Mouse (Mus musculus) hindbrain, embryonic 16.5 days (tissue): Measurements from ENCODE around the gene Grin2a. TPM values are rescaled to one million over a fixed set of nuclear protein-coding genes. Genes with fewer than 3 reads are reported as not detected.

Experiments
- ATAC-seq: fragments of 200-750 bp; cut with Nextera tagmentation; 2 replicates; pipeline ENCODE4 v1.8.0; 2017; ENCODE audit warnings: moderate TSS enrichment, moderate library complexity
- H3K27ac ChIP-seq: fragments of 300-500 bp; sonication (generic); 2 replicates; pipeline ENCODE4 v1.5.1; 2014; ENCODE audit warnings: low read depth, mild to moderate bottlenecking, control low read depth, low read length, moderate library complexity
- H3K27me3 ChIP-seq: fragments of 300-500 bp; sonication (generic); replicated peaks from 2 replicates; pipeline ENCODE4 v1.6.1; 2014; ENCODE audit warnings: low read length; ENCODE audit not compliant: control insufficient read depth, insufficient read depth
- H3K36me3 ChIP-seq: fragments of 300-500 bp; sonication (generic); 2 replicates; pipeline ENCODE4 v1.6.1; 2014; ENCODE audit warnings: mild to moderate bottlenecking, low read length, moderate library complexity, mixed read lengths; ENCODE audit not compliant: control insufficient read depth, insufficient read depth
- H3K4me1 ChIP-seq: fragments of 300-500 bp; sonication (generic); 2 replicates; pipeline ENCODE4 v1.6.1; 2014; ENCODE audit warnings: low read depth, low read length; ENCODE audit not compliant: control insufficient read depth, insufficient read depth
- H3K4me2 ChIP-seq: fragments of 300-500 bp; sonication (generic); 2 replicates; pipeline ENCODE4 v1.6.1; 2014; ENCODE audit warnings: mild to moderate bottlenecking, low read length, control low read depth, moderate library complexity
- H3K4me3 ChIP-seq: fragments of 300-500 bp; sonication (generic); 2 replicates; pipeline ENCODE4 v1.5.1; 2014; ENCODE audit warnings: mild to moderate bottlenecking, low read length, control low read depth, moderate library complexity
- H3K9ac ChIP-seq: fragments of 300-500 bp; sonication (generic); 2 replicates; pipeline ENCODE4 v1.6.1; 2014; ENCODE audit warnings: low read depth, mild to moderate bottlenecking, control low read depth, low read length, moderate library complexity
- H3K9me3 ChIP-seq: fragments of 300-500 bp; sonication (generic); 2 replicates; pipeline ENCODE4 v1.6.1; 2014; ENCODE audit warnings: mild to moderate bottlenecking, low read length, moderate library complexity; ENCODE audit not compliant: control insufficient read depth
- WGBS: fragments of 180-500 bp; shearing (Covaris S2); extraction: QIAGEN DNeasy Blood & Tissue Kit; methylation state at CpG from one replicate; pipeline ENCODE4 v1.1.7; 2014; 5-methylcytosine and 5-hydroxymethylcytosine counted together
- polyA plus RNA-seq: library from polyadenylated mRNA; unstranded; fragments of >200 nt; fragmentation: Nextera tagmentation; extraction: Ambion mirVana; gene quantifications from 2 replicates; pipeline ENCODE4 v1.2.1, GENCODE M21; 2015

Grin2a gene
- polyA plus RNA-seq, 1 experiment from 2014 or later: 9.7 TPM

GRCm38 (mm10) chr16:9947430-9947829 is 47.9 kb downstream of the Grin2a start:
- no peak overlapping the region for H3K27ac ChIP-seq
- H3K27me3 ChIP-seq: no peaks in the 10 kb centered on the region
- no peak for ATAC-seq
- 96% methylated on average over 3 of the region's 3 CpGs for WGBS
- H3K36me3 ChIP-seq: no peaks in the 10 kb centered on the region
- H3K4me1 ChIP-seq: no peaks in the 10 kb centered on the region
- no peak overlapping the region for H3K4me3 ChIP-seq
- H3K9me3 ChIP-seq: no peaks in the 10 kb centered on the region
- no peak overlapping the region for H3K9ac ChIP-seq
- H3K4me2 ChIP-seq: no peak overlapping the region

- H3K4me3 ChIP-seq: no peak overlapping the region
- no peaks in the 10 kb centered on the region for H3K9me3 ChIP-seq
- WGBS: 83% methylated on average over 5 of the region's 5 CpGs
- H3K36me3 ChIP-seq: no peaks in the 10 kb centered on the region
- no peak for ATAC-seq
- H3K27me3 ChIP-seq: no peaks in the 10 kb centered on the region
- no peak overlapping the region for H3K27ac ChIP-seq
- H3K4me2 ChIP-seq: no peak overlapping the region
- no peaks in the 10 kb centered on the region for H3K4me1 ChIP-seq
- H3K9ac ChIP-seq: no peak overlapping the region
Observed at GRCm38 (mm10) chr16:9944836-9945235, 50.5 kb downstream of the Grin2a start.

GRCm38 (mm10) chr16:9941306-9941930 is 53.9 kb downstream of the Grin2a start:
- no peak for ATAC-seq
- Histone ChIP-seq H3K4me2 (no peak overlapping the region), H3K27me3 (no peaks in the 10 kb centered on the region), H3K9ac (no peak overlapping the region), H3K36me3 (no peaks in the 10 kb centered on the region), H3K4me3 (no peak overlapping the region), H3K4me1 (no peaks in the 10 kb centered on the region), H3K9me3 (no peaks in the 10 kb centered on the region), H3K27ac (no peak overlapping the region)
- WGBS: 48% methylated on average over 8 of the region's 8 CpGs

- H3K27ac ChIP-seq: no peak overlapping the region
- H3K4me3 ChIP-seq: no peak overlapping the region
- no peaks in the 10 kb centered on the region for H3K9me3 ChIP-seq
- H3K9ac ChIP-seq: no peak overlapping the region
- no peaks in the 10 kb centered on the region for H3K27me3 ChIP-seq
- ATAC-seq: no peak
- H3K36me3 ChIP-seq: no peaks in the 10 kb centered on the region
- no peaks in the 10 kb centered on the region for H3K4me1 ChIP-seq
- WGBS: 85% methylated on average over 7 of the region's 7 CpGs
- no peak overlapping the region for H3K4me2 ChIP-seq
Observed at GRCm38 (mm10) chr16:9940716-9941115, 54.6 kb downstream of the Grin2a start.

- Histone ChIP-seq H3K27ac (no peak overlapping the region), H3K27me3 (no peaks in the 10 kb centered on the region), H3K4me1 (no peaks in the 10 kb centered on the region), H3K36me3 (no peaks in the 10 kb centered on the region), H3K4me3 (no peak overlapping the region), H3K9ac (no peak overlapping the region), H3K9me3 (no peaks in the 10 kb centered on the region), H3K4me2 (no peak overlapping the region)
- 89% methylated on average over 3 of the region's 3 CpGs for WGBS
- ATAC-seq: no peak
Observed at GRCm38 (mm10) chr16:9910672-9911071, 84.7 kb downstream of the Grin2a start.

- WGBS: 89% methylated on average over 4 of the region's 4 CpGs
- Histone ChIP-seq H3K36me3 (no peaks in the 10 kb centered on the region), H3K4me1 (no peaks in the 10 kb centered on the region), H3K27me3 (no peaks in the 10 kb centered on the region), H3K4me3 (no peak overlapping the region), H3K27ac (no peak overlapping the region), H3K9ac (no peak overlapping the region), H3K4me2 (no peak overlapping the region), H3K9me3 (no peaks in the 10 kb centered on the region)
- no peak for ATAC-seq
Observed at GRCm38 (mm10) chr16:9909225-9909624, 86.1 kb downstream of the Grin2a start.

- Histone ChIP-seq H3K36me3 (no peaks in the 10 kb centered on the region), H3K9me3 (no peaks in the 10 kb centered on the region), H3K27me3 (no peaks in the 10 kb centered on the region), H3K4me2 (no peak overlapping the region), H3K9ac (no peak overlapping the region), H3K4me3 (no peak overlapping the region), H3K27ac (no peak overlapping the region), H3K4me1 (no peaks in the 10 kb centered on the region)
- 91% methylated on average over 6 of the region's 6 CpGs for whole genome bisulfite sequencing
- no peak for ATAC-seq
Observed at GRCm38 (mm10) chr16:9904443-9904842, 90.9 kb downstream of the Grin2a start.

- H3K9ac ChIP-seq: no peak overlapping the region
- H3K4me2 ChIP-seq: no peak overlapping the region
- H3K9me3 ChIP-seq: no peaks in the 10 kb centered on the region
- H3K36me3 ChIP-seq: no peaks in the 10 kb centered on the region
- H3K27me3 ChIP-seq: no peaks in the 10 kb centered on the region
- H3K4me3 ChIP-seq: no peak overlapping the region
- WGBS: 77% methylated on average over 5 of the region's 5 CpGs
- H3K27ac ChIP-seq: no peak overlapping the region
- no peaks in the 10 kb centered on the region for H3K4me1 ChIP-seq
- no peak for ATAC-seq
Observed at GRCm38 (mm10) chr16:9902680-9903463, 92.5 kb downstream of the Grin2a start.

- H3K4me2 ChIP-seq: no peak overlapping the region
- H3K4me1 ChIP-seq: no peaks in the 10 kb centered on the region
- WGBS: 46% methylated on average over 1 of the region's 1 CpGs
- H3K4me3 ChIP-seq: no peak overlapping the region
- no peak for ATAC-seq
- no peaks in the 10 kb centered on the region for H3K27me3 ChIP-seq
- H3K9ac ChIP-seq: no peak overlapping the region
- H3K27ac ChIP-seq: no peak overlapping the region
- no peaks in the 10 kb centered on the region for H3K36me3 ChIP-seq
- H3K9me3 ChIP-seq: no peaks in the 10 kb centered on the region
Observed at GRCm38 (mm10) chr16:9901433-9901832, 93.9 kb downstream of the Grin2a start.
